Mouse (Mus musculus) erythroblast, embryonic 14.5 days (primary cell): ENCODE measurements around the gene Rasgef1b.

ENCODE experiments used
- GATA1 ChIP-seq: IDR thresholded peaks from 2 replicates; pipeline ENCODE4 v1.6.1; 2012; ENCODE audit warnings: low read length, inconsistent platforms, mixed read lengths
- TAL1 ChIP-seq: IDR thresholded peaks from 3 replicates; pipeline ENCODE4 v1.6.1; 2012; ENCODE audit warnings: low read length, inconsistent platforms, mixed read lengths

DNA sequence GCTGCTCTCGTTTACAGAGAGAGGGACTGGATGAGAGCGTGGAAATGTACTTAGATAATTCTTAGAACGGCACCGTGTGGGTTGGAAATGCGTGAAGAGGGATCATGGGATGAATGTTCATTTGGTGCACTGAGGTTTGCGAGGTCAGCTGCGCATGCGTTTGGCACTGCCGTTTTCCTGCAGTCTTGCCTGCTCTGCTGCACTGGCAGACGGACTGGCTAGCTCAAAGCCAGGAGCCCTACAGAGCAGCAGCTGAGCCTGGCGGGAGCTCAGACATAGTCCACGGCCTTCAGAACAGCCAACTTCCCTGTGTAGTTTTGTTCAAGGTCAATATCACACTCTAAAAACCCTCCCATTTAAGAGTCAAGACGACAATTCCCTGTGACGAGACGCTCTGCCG lies 46.5 kb upstream of the Rasgef1b start:
- no peak for TF ChIP-seq GATA1
- TF ChIP-seq TAL1 = no peak
